Mouse (Mus musculus): ENCODE measurements at regions not wholly inside any gene's neighbourhood (a gene's known extent, or its start where the extent isn't known, plus 50 kb on each side); places are given as distances from the start of the nearest gene placed in this dataset.
A peak's percentile ranks its signal among the peaks of the same experiment; 100 is the strongest.

DNA sequence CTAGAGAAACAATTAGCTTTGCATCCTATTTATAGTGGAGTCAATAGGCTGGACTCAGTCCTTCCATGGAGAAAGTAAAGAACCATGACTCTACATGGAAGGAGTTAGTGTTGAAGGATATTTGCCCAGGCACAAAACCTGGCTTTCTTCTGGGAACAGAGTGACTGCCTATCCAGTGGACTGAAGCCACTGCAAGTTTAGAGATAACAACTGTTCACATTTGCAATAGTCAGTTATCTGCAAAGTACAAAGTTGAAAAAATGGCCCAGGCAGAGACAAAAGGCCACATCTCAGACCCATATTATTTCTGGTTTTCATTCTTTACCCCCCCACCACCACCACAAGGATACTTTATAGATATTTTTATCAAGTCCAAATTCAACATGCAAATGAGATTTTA, 53.4 kb upstream of the Gm47985 start:
- TF ChIP-seq EP300 (IDR thresholded peaks at IDR 0.05; ENCODE audit: low read depth) (peak; percentile 60; the same call in 1 of the 2 replicates), CTCF (IDR thresholded peaks at IDR 0.05; ENCODE audit: low read depth) (no peak)

All from liver, postnatal 0 days (tissue).